10 mouse cellular contexts compared by ENCODE assay signal in genomic region chr1:128622867-128623593, GRCm38 (mm10). TPM values are rescaled to one million over a fixed set of nuclear protein-coding genes. Genes with fewer than 3 reads are reported as not detected.
DNase-seq lines count a peak whose midpoint lies in the region; ATAC-seq and TF ChIP-seq lines count a peak whose summit lies in the region.
"Had no signal": no experiment of that assay in that cellular context is flagged by ENCODE, and none has a peak within 500 bp of the region (broad histone marks: within the 10 kb centered on the region; RNA-seq: fewer than 3 reads in every experiment).

No protein-coding gene starts in this region.

- 46% methylated on average over 9 of the region's 9 CpGs for WGBS in kidney, postnatal 0 days
- WGBS in hindbrain, embryonic 10.5 days: 86% methylated on average over 9 of the region's 9 CpGs
- WGBS in midbrain, embryonic 16.5 days: 20% methylated on average over 9 of the region's 9 CpGs

- no peak for DNase-seq in kidney, postnatal 0 days (ENCODE audit: low spot score)
- DNase-seq in kidney, postnatal 14 days: no peak
- DNase-seq in MEL-GATA-1-ER (ENCODE audit: extremely low read depth, low read depth): peak; percentile 36
- no peak for DNase-seq in hindbrain, embryonic 10.5 days (ENCODE audit: low spot score)
- DNase-seq in gastrocnemius, postnatal 36 days: no peak
- DNase-seq in Muller cell, postnatal 12 days (ENCODE audit: inconsistent ontology term): no peak
- no peak for DNase-seq in heart, postnatal 10 days

- intact Hi-C loops in gastrocnemius, postnatal 36 days (cut with DNase I): no loop called here
- intact Hi-C loops in heart, postnatal 10 days (cut with DNase I): no loop called here

- H3K36me3 ChIP-seq in kidney, postnatal 0 days (ENCODE audit: insufficient read depth, low read length): no peaks in the 10 kb centered on the region
- H3K36me3 ChIP-seq in hindbrain, embryonic 10.5 days: no peaks in the 10 kb centered on the region
- H3K36me3 ChIP-seq in midbrain, embryonic 16.5 days (ENCODE audit: control insufficient read depth, insufficient read depth, low read length): no peaks in the 10 kb centered on the region
- H3K36me3 ChIP-seq: limb, embryonic 15.5 days had no signal

- H3K4me2 ChIP-seq in kidney, postnatal 0 days (ENCODE audit: low read length): no peak overlapping the region
- H3K4me2 ChIP-seq in midbrain, embryonic 16.5 days (ENCODE audit: low read length): no peak overlapping the region
- H3K4me2 ChIP-seq: limb, embryonic 15.5 days had no signal

- H3K27ac ChIP-seq in kidney, postnatal 0 days: no peak overlapping the region
- H3K27ac ChIP-seq in hindbrain, embryonic 10.5 days: 0 out of 2 replicates have a peak overlapping the region, but pooled peaks have one; percentile 5
- no peak overlapping the region for H3K27ac ChIP-seq in midbrain, embryonic 16.5 days (ENCODE audit: low read length)
- H3K27ac ChIP-seq: limb, embryonic 15.5 days had no signal

- no peak overlapping the region for H3K4me3 ChIP-seq in kidney, postnatal 0 days (replicated peaks; ENCODE audit: low read depth, low read length)
- no peak overlapping the region for H3K4me3 ChIP-seq in hindbrain, embryonic 10.5 days
- H3K4me3 ChIP-seq in midbrain, embryonic 16.5 days (ENCODE audit: low read depth, low read length): no peak overlapping the region
- H3K4me3 ChIP-seq: erythroblast, embryonic 14.5 days; limb, embryonic 15.5 days had no signal

- no peak for TF ChIP-seq CTCF in kidney, postnatal 0 days (IDR thresholded peaks at IDR 0.05; ENCODE audit: low read depth)

- peak; percentile 61 for ATAC-seq in kidney, postnatal 0 days (replicated peaks; ENCODE audit: low FRiP score, low read depth)
- ATAC-seq in midbrain, embryonic 16.5 days: peak; percentile 72; the same call in 1 of the 2 replicates

- no peak overlapping the region for H3K9ac ChIP-seq in kidney, postnatal 0 days (ENCODE audit: low read depth, low read length)
- no peak overlapping the region for H3K9ac ChIP-seq in midbrain, embryonic 16.5 days (ENCODE audit: low read depth, low read length)
- H3K9ac ChIP-seq: limb, embryonic 15.5 days had no signal

- H3K27me3 ChIP-seq in kidney, postnatal 0 days (ENCODE audit: insufficient read depth, low read length): no peaks in the 10 kb centered on the region
- H3K27me3 ChIP-seq in hindbrain, embryonic 10.5 days (ENCODE audit: insufficient read depth, poor library complexity, severe bottlenecking): no peaks in the 10 kb centered on the region
- no peaks in the 10 kb centered on the region for H3K27me3 ChIP-seq in midbrain, embryonic 16.5 days (ENCODE audit: control insufficient read depth, insufficient read depth, low read depth, low read length)
- H3K27me3 ChIP-seq: limb, embryonic 15.5 days had no signal

- H3K9me3 ChIP-seq in kidney, postnatal 0 days (replicated peaks; ENCODE audit: low read length): no peaks in the 10 kb centered on the region
- H3K9me3 ChIP-seq in hindbrain, embryonic 10.5 days: no peaks in the 10 kb centered on the region
- H3K9me3 ChIP-seq in midbrain, embryonic 16.5 days (replicated peaks; ENCODE audit: control insufficient read depth, low read length, poor library complexity, severe bottlenecking): no peaks in the 10 kb centered on the region
- H3K9me3 ChIP-seq: limb, embryonic 15.5 days had no signal

- no peaks in the 10 kb centered on the region for H3K4me1 ChIP-seq in kidney, postnatal 0 days (replicated peaks; ENCODE audit: insufficient read depth, low read length)
- peaks cover 12% of the 10 kb centered on the region for H3K4me1 ChIP-seq in hindbrain, embryonic 10.5 days (replicated peaks)
- peaks cover 8% of the 10 kb centered on the region for H3K4me1 ChIP-seq in midbrain, embryonic 16.5 days (ENCODE audit: control insufficient read depth, insufficient read depth, low read length)

RNA-seq across cellular contexts. Expression of gene Cxcr4, which starts 30.9 kb away (rescaled TPM):
- 8.8 and 9.9 TPM in 2 replicates for polyA plus RNA-seq in kidney, postnatal 0 days (2015; fragmentation: Nextera tagmentation; extraction: Ambion mirVana)
- polyA plus RNA-seq in hindbrain, embryonic 10.5 days (2016; fragmentation: Nextera tagmentation; extraction: Ambion mirVana): 18.5 and 19.0 TPM in 2 replicates
- 4.0 and 5.6 TPM in 2 replicates for polyA plus RNA-seq in midbrain, embryonic 16.5 days (2015; fragmentation: Nextera tagmentation; extraction: Ambion mirVana)
- 1 to 10 TPM; 3.2 to 3.5 TPM for total RNA-seq in gastrocnemius, postnatal 36 days (2021)
- total RNA-seq in heart, postnatal 10 days (2021): 10 to 100 TPM; 13.2 to 20.6 TPM
- polyA plus RNA-seq: erythroblast, embryonic 14.5 days had no signal
